Comparison of ENCODE assay signal across 27 mouse cellular contexts in genomic region chr3:67918098-67918497, GRCm38 (mm10). TPM values are rescaled to one million over a fixed set of nuclear protein-coding genes. Genes with fewer than 3 reads are reported as not detected.
"Had no signal": no experiment of that assay in that cellular context is flagged by ENCODE, and none has a peak within 500 bp of the region (broad histone marks: within the 10 kb centered on the region; RNA-seq: fewer than 3 reads in every experiment).

No protein-coding gene starts in this region.

- ATAC-seq: intestine, postnatal 0 days had no signal

- DNase-seq: kidney, adult 2 months; kidney, postnatal 25 days; layer of hippocampus, adult 9-11 months; liver; liver, embryonic 13.5 days; lung, adult 2 months; lung, postnatal 14 days; lung, postnatal 4 days; right cerebral cortex, postnatal 25 days; spleen, adult 18-20 months; thymus, adult 18-20 months; thymus, postnatal 25 days had no signal

- H3K9me3 ChIP-seq: limb, embryonic 10.5 days; limb, embryonic 13.5 days; liver, embryonic 13.5 days had no signal

- H3K9ac ChIP-seq: limb, embryonic 13.5 days; liver, embryonic 13.5 days had no signal

- H3K36me3 ChIP-seq: limb, embryonic 10.5 days; limb, embryonic 13.5 days; liver, embryonic 13.5 days had no signal

- H3K4me2 ChIP-seq: limb, embryonic 13.5 days; liver, embryonic 13.5 days had no signal

- H3K27ac ChIP-seq: kidney, postnatal 0 days; layer of hippocampus, adult 2 months; limb, embryonic 10.5 days; limb, embryonic 13.5 days; liver, embryonic 13.5 days had no signal

- H3K4me1 ChIP-seq: limb, embryonic 10.5 days; limb, embryonic 13.5 days; liver, embryonic 13.5 days had no signal

- H3K4me3 ChIP-seq: layer of hippocampus, adult 2 months; limb, embryonic 10.5 days; limb, embryonic 13.5 days; liver, embryonic 13.5 days had no signal

- H3K27me3 ChIP-seq: limb, embryonic 13.5 days; liver, embryonic 13.5 days had no signal

RNA-seq across cellular contexts. Expression of gene Iqschfp, which starts 26.1 kb away (rescaled TPM):
- total RNA-seq: megakaryocyte progenitor cell, adult 5-6 weeks; megakaryocyte-erythroid progenitor cell, adult 5-6 weeks; monocyte, adult 5-6 weeks had no signal
- polyA plus RNA-seq: intestine, embryonic 14.5 days; kidney, adult 2 months; kidney, embryonic 14.5 days; large intestine, adult 2 months; limb, embryonic 10.5 days; limb, embryonic 13.5 days; liver, embryonic 13.5 days; liver, embryonic 16.5 days; lung, adult 2 months; lung, embryonic 16.5 days had no signal

RNA-seq across cellular contexts. Expression of gene Iqcj, which starts 26.1 kb away (rescaled TPM):
- total RNA-seq: megakaryocyte progenitor cell, adult 5-6 weeks; megakaryocyte-erythroid progenitor cell, adult 5-6 weeks; monocyte, adult 5-6 weeks had no signal
- polyA plus RNA-seq: intestine, embryonic 14.5 days; intestine, postnatal 0 days; kidney, adult 2 months; kidney, embryonic 14.5 days; kidney, postnatal 0 days; large intestine, adult 2 months; limb, embryonic 10.5 days; liver, embryonic 13.5 days; liver, embryonic 16.5 days; lung, adult 2 months; lung, embryonic 16.5 days; neural tube, embryonic 11.5 days; stomach, embryonic 16.5 days had no signal
